Mouse (Mus musculus) intestine, postnatal 0 days (tissue): Measurements from ENCODE around the gene E130208F15Rik. TPM values are rescaled to one million over a fixed set of nuclear protein-coding genes. Genes with fewer than 3 reads are reported as not detected.
A peak's percentile ranks its signal among the peaks of the same experiment; 100 is the strongest.

Experiments used
- ATAC-seq: fragments of 200-750 bp; cut with Nextera tagmentation; 2 replicates; pipeline ENCODE4 v1.8.0; 2017; ENCODE audit warnings: mild to moderate bottlenecking, moderate TSS enrichment, moderate library complexity
- H3K27ac ChIP-seq: fragments of 300-500 bp; sonication (generic); 2 replicates; pipeline ENCODE4 v1.5.1; 2014; ENCODE audit warnings: mild to moderate bottlenecking, low read depth, low read length, moderate library complexity
- H3K27me3 ChIP-seq: fragments of 300-500 bp; sonication (generic); replicated peaks from 2 replicates; pipeline ENCODE4 v1.6.1; 2014; ENCODE audit warnings: low read length, mixed read lengths; ENCODE audit not compliant: control insufficient read depth, insufficient read depth
- H3K36me3 ChIP-seq: fragments of 300-500 bp; sonication (generic); 2 replicates; pipeline ENCODE4 v1.6.1; 2014; ENCODE audit warnings: mild to moderate bottlenecking, moderate library complexity; ENCODE audit not compliant: control insufficient read depth, insufficient read depth
- H3K4me1 ChIP-seq: fragments of 300-500 bp; sonication (generic); replicated peaks from 2 replicates; pipeline ENCODE4 v1.6.1; 2014; ENCODE audit warnings: antibody characterized with exemption, low read length, mixed read lengths; ENCODE audit not compliant: control insufficient read depth, insufficient read depth
- H3K4me2 ChIP-seq: fragments of 300-500 bp; sonication (generic); replicated peaks from 2 replicates; pipeline ENCODE4 v1.6.1; 2014; ENCODE audit warnings: low read depth, mild to moderate bottlenecking, moderate library complexity
- H3K4me3 ChIP-seq: fragments of 300-500 bp; sonication (generic); 2 replicates; pipeline ENCODE4 v1.5.1; 2014; ENCODE audit warnings: low read depth, low read length
- H3K9ac ChIP-seq: fragments of 300-500 bp; sonication (generic); 2 replicates; pipeline ENCODE4 v1.6.1; 2014; ENCODE audit warnings: mild to moderate bottlenecking, low read depth, low read length
- H3K9me3 ChIP-seq: fragments of 300-500 bp; sonication (generic); 2 replicates; pipeline ENCODE4 v1.6.1; 2016; ENCODE audit warnings: mixed run types; ENCODE audit not compliant: control insufficient read depth
- CTCF ChIP-seq: sonication (generic); IDR thresholded peaks from 2 replicates; pipeline ENCODE4 v1.5.1; 2016; ENCODE audit warnings: low read depth, mild to moderate bottlenecking, control low read depth, antibody characterized with exemption, moderate library complexity
- WGBS: fragments of 180-500 bp; shearing (Covaris S2); extraction: QIAGEN DNeasy Blood & Tissue Kit; methylation state at CpG from one replicate; pipeline ENCODE4 v1.1.7; 2014; 5-methylcytosine and 5-hydroxymethylcytosine counted together
- polyA plus RNA-seq: library from polyadenylated mRNA; unstranded; fragments of >200 nt; fragmentation: Nextera tagmentation; extraction: Ambion mirVana; gene quantifications from 2 replicates; pipeline ENCODE4 v1.2.1, GENCODE M21; 2015

The E130208F15Rik gene
- not detected in 2 replicates for polyA plus RNA-seq

GRCm38 (mm10) chr7:30321539-30322284 is at the start of gene E130208F15Rik:
TSS of gene E130208F15Rik (plus strand) at chr7:30321740.
- Histone ChIP-seq H3K4me3 (peak within 1 kb of the TSS; percentile 76), H3K4me2 (peak within 1 kb of the TSS; percentile 96), H3K4me1 (no peaks in the 10 kb centered on the region; the same call in 1 of the 2 replicates), H3K27me3 (no peaks in the 10 kb centered on the region), H3K9ac (peak within 1 kb of the TSS; percentile 80), H3K9me3 (no peaks in the 10 kb centered on the region), H3K36me3 (no peaks in the 10 kb centered on the region; the same call in 1 of the 2 replicates), H3K27ac (peak within 1 kb of the TSS; percentile 90)
- TF ChIP-seq CTCF, result no peak
- peak; percentile 19 for ATAC-seq
- under 1% methylated on average over 63 of the region's 63 CpGs for WGBS

- Histone ChIP-seq H3K9me3 (no peaks in the 10 kb centered on the region), H3K4me3 (no peak overlapping the region), H3K9ac (no peak overlapping the region), H3K27me3 (no peaks in the 10 kb centered on the region), H3K4me2 (no peak overlapping the region), H3K27ac (no peak overlapping the region), H3K36me3 (peaks cover 16% of the 10 kb centered on the region), H3K4me1 (no peaks in the 10 kb centered on the region)
- ATAC-seq, result no peak
- WGBS, result 65% methylated on average over 6 of the region's 6 CpGs
- TF ChIP-seq CTCF, result no peak
These were observed 47.2 kb upstream of the E130208F15Rik start for GRCm38 (mm10) chr7:30274383-30274782.

- Histone ChIP-seq H3K9me3 (no peaks in the 10 kb centered on the region), H3K27me3 (no peaks in the 10 kb centered on the region), H3K4me3 (no peak overlapping the region), H3K27ac (no peak overlapping the region), H3K4me2 (no peak overlapping the region), H3K36me3 (no peaks in the 10 kb centered on the region), H3K9ac (no peak overlapping the region), H3K4me1 (no peaks in the 10 kb centered on the region)
- no peak for ATAC-seq
- no peak for TF ChIP-seq CTCF
- WGBS, result 59% methylated on average over 2 of the region's 2 CpGs
These were observed 42.6 kb upstream of the E130208F15Rik start for GRCm38 (mm10) chr7:30278911-30279310.

DNA sequence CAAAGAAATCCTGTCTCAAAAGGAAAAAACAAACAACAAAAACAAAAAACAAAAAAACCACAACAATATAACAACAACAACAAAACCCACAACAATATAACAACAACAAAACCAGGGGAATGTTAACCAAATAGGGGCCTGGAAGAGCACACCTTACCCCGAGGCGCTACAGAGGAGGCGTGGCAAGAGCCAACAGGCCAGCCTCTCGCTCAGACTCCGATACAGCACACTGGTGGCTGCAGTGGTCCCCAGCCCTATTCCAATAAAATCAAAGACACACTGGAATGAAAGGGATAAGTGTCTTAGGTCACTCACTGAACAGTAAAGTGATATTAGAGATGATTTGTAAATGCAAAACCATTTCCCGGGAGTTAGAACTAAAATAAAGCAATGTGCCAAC is 42.0 kb upstream of the E130208F15Rik start:
- Histone ChIP-seq H3K4me2 (peak overlapping the region; percentile 93), H3K9ac (peak overlapping the region; percentile 23), H3K36me3 (no peaks in the 10 kb centered on the region), H3K9me3 (no peaks in the 10 kb centered on the region), H3K27me3 (no peaks in the 10 kb centered on the region), H3K27ac (peak overlapping the region; percentile 80; the same call in 1 of the 2 replicates), H3K4me1 (no peaks in the 10 kb centered on the region), H3K4me3 (peak overlapping the region; percentile 83)
- TF ChIP-seq CTCF, result no peak
- ATAC-seq, result no peak
- WGBS, result 2% methylated on average over 6 of the region's 6 CpGs

DNA sequence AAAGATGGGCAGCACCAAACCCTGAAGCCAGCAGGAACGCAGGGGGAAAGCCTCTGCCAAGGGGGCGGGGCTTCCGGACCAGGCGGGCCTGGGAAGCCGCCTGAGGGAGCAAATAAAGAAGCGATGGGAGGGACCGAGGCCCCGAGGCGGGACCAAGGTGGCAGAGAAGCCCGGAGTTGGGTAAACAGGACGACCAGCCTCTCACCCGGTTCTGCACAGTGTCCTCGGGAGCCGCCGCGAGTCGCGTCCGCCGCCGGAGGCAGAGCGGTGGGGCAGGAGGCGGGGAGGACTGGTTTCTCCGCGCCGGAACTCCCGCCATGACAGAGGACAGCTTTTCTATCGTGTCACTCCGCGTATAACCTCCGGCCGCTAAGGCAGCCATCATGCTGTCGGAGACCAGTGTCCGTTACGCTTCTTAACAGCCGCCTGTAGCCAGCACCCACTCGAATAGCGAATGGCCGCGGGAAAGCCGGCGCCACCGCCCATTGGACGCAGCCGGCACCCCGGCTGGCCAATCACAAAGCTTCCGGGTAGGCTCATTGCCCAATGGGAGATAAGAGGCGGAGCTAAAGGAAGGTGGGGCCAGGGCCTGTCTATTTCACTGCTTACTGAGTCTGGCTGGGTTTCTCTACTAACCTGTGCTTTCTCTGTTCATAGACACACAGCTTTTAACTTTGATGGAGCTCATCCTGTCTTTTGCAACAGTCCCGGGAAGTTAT is 41.4 kb upstream of the E130208F15Rik start, which contains the start of the genes Thap8 and Wdr62:
Gene Thap8, plus strand, starts transcription at position 144 of the 719 bp plus-strand sequence.
Gene Wdr62, minus strand, starts transcription at position 469 of the 719 bp plus-strand sequence.
- H3K27ac ChIP-seq, result peak within 1 kb of the TSS; percentile 80
- H3K36me3 ChIP-seq, result no peaks in the 10 kb centered on the region
- 0 out of 2 replicates have a peak, but pooled peaks have one; percentile 2 for TF ChIP-seq CTCF
- no peaks in the 10 kb centered on the region for H3K4me1 ChIP-seq
- ATAC-seq, result peak; percentile 96
- under 1% methylated on average over 48 of the region's 49 CpGs for WGBS
- H3K4me3 ChIP-seq, result peak within 1 kb of the TSS; percentile 83
- no peaks in the 10 kb centered on the region for H3K9me3 ChIP-seq
- H3K9ac ChIP-seq, result peak within 1 kb of the TSS; percentile 23
- H3K27me3 ChIP-seq, result no peaks in the 10 kb centered on the region
- H3K4me2 ChIP-seq, result peak within 1 kb of the TSS; percentile 93

- Histone ChIP-seq H3K36me3 (no peaks in the 10 kb centered on the region), H3K4me2 (peak overlapping the region; percentile 93), H3K4me3 (peak overlapping the region; percentile 83), H3K27ac (peak overlapping the region; percentile 80), H3K4me1 (no peaks in the 10 kb centered on the region), H3K27me3 (no peaks in the 10 kb centered on the region), H3K9ac (peak overlapping the region; percentile 23; the same call in 1 of the 2 replicates), H3K9me3 (no peaks in the 10 kb centered on the region)
- ATAC-seq, result peak; percentile 89
- no peak for TF ChIP-seq CTCF
- under 1% methylated on average over 20 of the region's 20 CpGs for WGBS
These were observed 40.8 kb upstream of the E130208F15Rik start for GRCm38 (mm10) chr7:30280670-30281138.
